Mouse (Mus musculus) forebrain, postnatal 0 days (tissue): ENCODE data around the gene Nphs1. TPM values are rescaled to one million over a fixed set of nuclear protein-coding genes. Genes with fewer than 3 reads are reported as not detected.
"Not testable (repeated sequence)": the region's sequence is repeated elsewhere in the genome, so short reads cannot be mapped to it uniquely, and the experiment has no call there.

Source experiments
- ATAC-seq: fragments of 200-750 bp; cut with Nextera tagmentation; 2 replicates; pipeline ENCODE4 v1.8.0; 2017; ENCODE audit warnings: mild to moderate bottlenecking, moderate library complexity
- DNase-seq: peaks from one replicate; pipeline ENCODE4 v3.0.0-alpha.2; 2015
- H3K27ac ChIP-seq: fragments of 300-500 bp; sonication (generic); 2 replicates; pipeline ENCODE4 v1.5.1; 2014; ENCODE audit warnings: low read depth, mild to moderate bottlenecking, antibody characterized with exemption, low read length, moderate library complexity, mixed read lengths
- H3K27me3 ChIP-seq: fragments of 300-500 bp; sonication (generic); 2 replicates; pipeline ENCODE4 v1.6.1; 2014; ENCODE audit warnings: mild to moderate bottlenecking, low read length, mixed read lengths; ENCODE audit not compliant: insufficient read depth
- H3K36me3 ChIP-seq: fragments of 300-500 bp; sonication (generic); 2 replicates; pipeline ENCODE4 v1.6.1; 2014; ENCODE audit warnings: mild to moderate bottlenecking, moderate library complexity; ENCODE audit not compliant: insufficient read depth
- H3K4me1 ChIP-seq: fragments of 300-500 bp; sonication (generic); 2 replicates; pipeline ENCODE4 v1.6.1; 2014; ENCODE audit warnings: antibody characterized with exemption; ENCODE audit not compliant: insufficient read depth
- H3K4me2 ChIP-seq: fragments of 300-500 bp; sonication (generic); 2 replicates; pipeline ENCODE4 v1.6.1; 2014; ENCODE audit warnings: low read depth, mild to moderate bottlenecking, moderate library complexity
- H3K4me3 ChIP-seq: fragments of 300-500 bp; sonication (generic); 2 replicates; pipeline ENCODE4 v1.5.1; 2014; ENCODE audit warnings: low read depth, low read length, mixed read lengths
- H3K9ac ChIP-seq: fragments of 300-500 bp; sonication (generic); 2 replicates; pipeline ENCODE4 v1.6.1; 2014; ENCODE audit warnings: mild to moderate bottlenecking
- H3K9me3 ChIP-seq: fragments of 300-500 bp; sonication (generic); 2 replicates; pipeline ENCODE4 v1.6.1; 2016; ENCODE audit warnings: low read length
- CTCF ChIP-seq: sonication (generic); IDR thresholded peaks from 2 replicates; pipeline ENCODE4 v1.5.1; 2016; ENCODE audit warnings: antibody characterized with exemption, control low read depth, low read depth
- WGBS: fragments of 180-500 bp; shearing (Covaris S2); extraction: QIAGEN DNeasy Blood & Tissue Kit; methylation state at CpG from one replicate; pipeline ENCODE4 v1.1.7; 2014; 5-methylcytosine and 5-hydroxymethylcytosine counted together
- polyA plus RNA-seq: library from polyadenylated mRNA; unstranded; fragments of >200 nt; fragmentation: Nextera tagmentation; extraction: Ambion mirVana; gene quantifications from 2 replicates; pipeline ENCODE4 v1.2.1, GENCODE M21; 2015
- total RNA-seq: library from RNA; depleted of rRNA; stranded (reverse); fragments of >200 nt; gene quantifications from 2 replicates; pipeline ENCODE4 v1.2.3, GENCODE M21; 2014

Gene Nphs1
- total and polyA plus RNA-seq, 2 experiments from 2014 or later: 0.06 TPM; not detected in 1

- WGBS: 12% methylated on average over 6 of the region's 6 CpGs
- ATAC-seq (peak; percentile 36; the same call in 1 of the 2 replicates), DNase-seq (no peak)
- Histone ChIP-seq H3K4me1 (no peaks in the 10 kb centered on the region; the same call in 1 of the 2 replicates), H3K27ac (no peak overlapping the region), H3K9me3 (no peaks in the 10 kb centered on the region), H3K27me3 (no peaks in the 10 kb centered on the region), H3K4me3 (no peak overlapping the region), H3K36me3 (no peaks in the 10 kb centered on the region), H3K9ac (no peak overlapping the region), H3K4me2 (no peak overlapping the region)
- TF ChIP-seq CTCF: no peak; the same call in 1 of the 2 replicates
These were observed 32.8 kb downstream of the Nphs1 start for GRCm38 (mm10) chr7:30490957-30491307.

GRCm38 (mm10) chr7:30492765-30493164 is 34.6 kb downstream of the Nphs1 start:
- ATAC-seq: no peak
- Histone ChIP-seq H3K9me3 (no peaks in the 10 kb centered on the region), H3K27me3 (no peaks in the 10 kb centered on the region), H3K36me3 (no peaks in the 10 kb centered on the region), H3K9ac (no peak overlapping the region), H3K27ac (no peak overlapping the region), H3K4me2 (no peak overlapping the region), H3K4me3 (no peak overlapping the region), H3K4me1 (no peaks in the 10 kb centered on the region; the same call in 1 of the 2 replicates)
- peak; percentile 82 for TF ChIP-seq CTCF
- peak; percentile 84 for DNase-seq
- 12% methylated on average over 4 of the region's 4 CpGs for WGBS

- Histone ChIP-seq H3K4me2 (no peak within 1 kb of the TSS), H3K36me3 (no peaks in the 10 kb centered on the region), H3K4me1 (no peaks in the 10 kb centered on the region; the same call in 1 of the 2 replicates), H3K27ac (no peak within 1 kb of the TSS), H3K9me3 (no peaks in the 10 kb centered on the region), H3K4me3 (no peak within 1 kb of the TSS), H3K9ac (no peak within 1 kb of the TSS), H3K27me3 (no peaks in the 10 kb centered on the region)
- ATAC-seq: no peak
- DNase-seq: no peak
- 68% methylated on average over 11 of the region's 11 CpGs for WGBS
- no peak for TF ChIP-seq CTCF
These were observed 35.4 kb downstream of the Nphs1 start, which contains the start of gene Prodh2 for GRCm38 (mm10) chr7:30493401-30493931. Gene Prodh2 (plus strand): TSS chr7:30493622.

GRCm38 (mm10) chr7:30495506-30496042 is 37.5 kb downstream of the Nphs1 start:
- DNase-seq, H3K27ac ChIP-seq, H3K9ac ChIP-seq, H3K36me3 ChIP-seq, H3K4me1 ChIP-seq, H3K9me3 ChIP-seq, H3K27me3 ChIP-seq, H3K4me3 ChIP-seq, ATAC-seq, H3K4me2 ChIP-seq: not testable (repeated sequence)
- WGBS: 65% methylated on average over 4 of the region's 5 CpGs

GRCm38 (mm10) chr7:30501159-30501558 is 43.0 kb downstream of the Nphs1 start:
- not testable (repeated sequence) for H3K36me3 ChIP-seq, H3K9me3 ChIP-seq, ATAC-seq, H3K27ac ChIP-seq, H3K4me3 ChIP-seq, H3K4me1 ChIP-seq, H3K9ac ChIP-seq, DNase-seq, H3K4me2 ChIP-seq, H3K27me3 ChIP-seq
- WGBS: 67% methylated on average over 5 of the region's 5 CpGs
- peak; percentile 46 for TF ChIP-seq CTCF

- H3K27ac ChIP-seq: no peak overlapping the region
- H3K4me3 ChIP-seq: no peak overlapping the region
- ATAC-seq (no peak), DNase-seq (no peak)
- WGBS: 84% methylated on average over 4 of the region's 4 CpGs
- no peaks in the 10 kb centered on the region for H3K4me1 ChIP-seq
- H3K27me3 ChIP-seq: no peaks in the 10 kb centered on the region; the same call in 1 of the 2 replicates
- no peak for TF ChIP-seq CTCF
- no peak overlapping the region for H3K9ac ChIP-seq
- H3K4me2 ChIP-seq: no peak overlapping the region
- H3K9me3 ChIP-seq: no peaks in the 10 kb centered on the region
- no peaks in the 10 kb centered on the region for H3K36me3 ChIP-seq
These were observed 49.9 kb downstream of the Nphs1 start for GRCm38 (mm10) chr7:30508061-30508460.

- DNase-seq (no peak), ATAC-seq (no peak)
- no peak overlapping the region for H3K4me2 ChIP-seq
- no peak overlapping the region for H3K4me3 ChIP-seq
- 61% methylated on average over 24 of the region's 24 CpGs for WGBS
- no peak for TF ChIP-seq CTCF
- no peaks in the 10 kb centered on the region for H3K9me3 ChIP-seq
- no peaks in the 10 kb centered on the region for H3K4me1 ChIP-seq
- H3K27me3 ChIP-seq: no peaks in the 10 kb centered on the region; the same call in 1 of the 2 replicates
- H3K36me3 ChIP-seq: no peaks in the 10 kb centered on the region
- no peak overlapping the region for H3K27ac ChIP-seq
- H3K9ac ChIP-seq: no peak overlapping the region
These were observed 57.1 kb downstream of the Nphs1 start for GRCm38 (mm10) chr7:30515003-30515760.
